Mouse (Mus musculus) skeletal muscle tissue, adult 2 months (tissue): ENCODE data around the gene Aig1.

ENCODE experiments used
- DNase-seq: peaks from one replicate; pipeline ENCODE4 v3.0.0-alpha.2; 2012; ENCODE audit warnings: low read depth, low spot score

Gene Aig1

DNA sequence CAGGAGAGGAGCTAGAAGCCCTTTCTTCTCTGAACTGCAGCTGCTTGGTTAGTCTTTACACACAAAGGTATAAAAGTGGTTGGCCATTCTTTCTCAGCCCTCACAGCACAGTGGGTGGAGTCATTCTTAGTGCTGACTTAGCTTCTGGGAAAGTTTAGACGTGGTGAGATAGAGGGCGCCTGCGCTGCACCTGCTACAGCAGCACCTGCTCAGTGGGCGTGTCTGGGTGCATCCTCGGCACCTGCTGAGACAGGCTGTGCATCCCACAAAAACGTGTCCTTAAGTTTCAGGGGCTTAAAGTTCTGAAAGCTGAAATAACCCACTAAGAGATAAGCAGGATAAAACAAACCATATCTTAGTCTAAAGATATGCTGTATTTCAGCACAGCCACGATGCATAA lies 227.0 kb downstream of the Aig1 start:
- no peak for DNase-seq

DNA sequence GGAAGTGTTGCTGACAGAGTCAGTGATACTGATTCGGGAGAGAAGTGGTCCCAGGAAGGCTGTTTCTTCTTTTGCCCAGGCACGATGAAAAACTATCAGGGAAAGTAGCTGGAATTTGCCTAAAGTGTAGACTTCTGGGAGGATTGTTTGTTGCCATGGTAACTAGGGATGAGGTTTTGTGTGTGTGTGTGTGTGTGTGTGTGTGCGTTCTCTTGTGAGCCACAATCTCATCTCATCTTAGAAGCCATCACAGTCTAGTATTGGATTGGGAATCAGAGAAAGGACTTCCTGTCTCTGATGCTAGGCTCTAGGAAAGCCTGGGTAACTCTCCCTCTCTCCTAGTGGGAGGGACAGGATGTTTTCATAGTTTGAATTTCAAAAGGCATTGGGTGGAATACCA lies 237.0 kb downstream of the Aig1 start:
- no peak for DNase-seq

DNA sequence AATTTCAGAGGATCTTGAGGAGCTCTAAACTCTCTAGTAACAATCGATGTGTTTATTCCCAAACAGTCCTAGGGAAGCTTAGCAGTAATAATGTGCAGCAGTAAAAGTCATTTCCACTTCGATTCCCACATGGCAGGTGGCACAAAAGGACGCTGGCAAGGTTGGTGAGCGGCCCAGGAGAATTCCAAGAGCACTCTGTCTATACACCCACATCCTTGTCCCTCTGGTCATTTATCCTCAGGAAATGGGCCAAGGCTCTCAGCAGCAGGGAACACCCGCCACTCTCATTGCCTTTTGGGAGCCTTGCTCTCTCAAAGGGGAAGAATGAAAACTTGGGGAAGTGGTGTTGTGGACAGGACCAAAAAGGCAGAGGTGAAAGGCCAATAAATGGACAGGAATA lies 245.0 kb downstream of the Aig1 start:
- DNase-seq: no peak

DNA sequence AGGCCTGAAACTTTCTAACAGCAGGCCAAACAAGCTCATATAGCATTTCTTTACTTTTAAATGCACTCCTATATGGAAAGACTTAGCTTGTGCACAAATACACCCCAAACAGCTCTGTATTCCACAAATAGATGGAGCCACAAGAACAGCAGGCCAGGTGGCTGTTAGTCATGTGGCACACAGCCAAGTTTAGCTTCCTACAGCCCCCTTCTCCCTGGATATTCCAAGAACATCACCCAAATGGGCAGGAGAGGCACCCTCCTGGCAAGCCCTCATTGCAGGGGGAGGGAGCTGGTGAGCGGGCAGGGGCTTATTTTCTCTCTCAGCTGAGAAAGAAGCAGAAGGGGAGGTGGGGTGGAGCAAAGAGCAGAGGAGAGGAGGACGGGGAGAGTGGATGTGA lies 267.9 kb downstream of the Aig1 start:
- no peak for DNase-seq

DNA sequence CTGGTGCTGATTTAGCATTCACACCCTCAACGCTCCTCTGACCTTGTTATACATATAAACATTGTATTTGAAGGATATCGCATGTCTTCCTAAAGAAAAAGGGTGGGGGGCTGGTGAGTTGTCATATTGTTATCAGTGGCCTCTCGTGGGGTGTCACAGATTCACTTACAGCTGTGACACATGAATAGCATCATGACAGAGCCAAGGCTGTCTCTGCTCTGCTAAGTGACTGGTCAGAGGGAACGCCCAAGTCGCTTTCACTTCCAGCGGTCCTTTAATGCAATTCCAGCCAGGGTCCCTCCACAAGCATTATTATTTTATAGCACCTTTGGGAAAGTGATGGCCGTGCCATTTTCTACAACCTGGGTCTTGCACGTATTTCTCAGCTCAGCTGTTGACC lies 271.3 kb downstream of the Aig1 start:
- no peak for DNase-seq
